Mouse (Mus musculus) left cerebral cortex, adult 8-10 months (tissue): Measurements from ENCODE around the gene Gzmm. TPM values are rescaled to one million over a fixed set of nuclear protein-coding genes. Genes with fewer than 3 reads are reported as not detected.
A peak's percentile ranks its signal among the peaks of the same experiment; 100 is the strongest.
"Not testable (repeated sequence)": the region's sequence is repeated elsewhere in the genome, so short reads cannot be mapped to it uniquely, and the experiment has no call there.

Source experiments
- DNase-seq, 2 experiments: peaks; one replicate each; pipeline ENCODE4 v3.0.0; 2022; ENCODE audit warnings: low spot score in 2 of 2
- total RNA-seq, 4 experiments: library from RNA; stranded (reverse); gene quantifications; 2 replicates each; pipeline ENCODE4 v1.2.4; 2022

Gzmm gene
- total RNA-seq, 4 experiments from 2014 or later: 2.2 to 3.6 (median 3.2) TPM

DNA sequence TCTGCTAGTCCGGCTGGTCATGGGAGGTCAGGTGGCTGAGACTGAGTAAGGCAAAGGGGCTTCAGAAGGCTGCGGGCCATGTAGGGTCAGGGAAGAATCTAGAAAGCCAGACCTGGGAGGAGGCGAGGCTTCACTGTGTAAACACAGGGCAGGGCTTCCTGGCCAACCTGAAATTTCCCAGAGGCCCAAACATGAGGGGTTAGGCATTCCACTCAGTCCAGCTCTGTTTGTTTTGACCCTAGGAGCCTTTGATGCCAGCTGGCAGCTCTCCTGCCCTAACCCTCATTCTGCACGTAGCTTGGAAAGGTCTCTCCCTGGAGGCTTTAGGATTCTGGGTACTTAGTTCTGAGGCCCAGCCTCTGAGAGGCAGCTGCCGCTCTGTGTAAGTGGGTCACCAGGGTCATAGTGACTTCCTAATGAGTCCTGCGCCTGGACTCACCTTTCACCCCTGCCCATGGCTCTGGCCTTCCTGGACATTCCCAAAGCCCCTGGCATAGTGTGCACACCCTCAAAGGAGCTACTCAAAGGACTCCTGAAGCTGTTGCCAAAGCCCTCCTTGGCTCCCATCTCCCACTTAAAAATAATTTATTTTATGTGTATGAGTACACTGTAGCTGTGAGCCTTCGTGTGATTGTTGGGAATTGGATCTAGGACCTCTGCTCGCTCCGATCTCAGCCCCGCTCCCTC lies 12.8 kb downstream of the Gzmm start:
- DNase-seq: no peak

- DNase-seq: not testable (repeated sequence)
Observed at GRCm38 (mm10) chr10:79702970-79703369, 14.2 kb downstream of the Gzmm start.

- DNase-seq: no peak
Observed at GRCm38 (mm10) chr10:79703541-79703940, 14.7 kb downstream of the Gzmm start.

DNA sequence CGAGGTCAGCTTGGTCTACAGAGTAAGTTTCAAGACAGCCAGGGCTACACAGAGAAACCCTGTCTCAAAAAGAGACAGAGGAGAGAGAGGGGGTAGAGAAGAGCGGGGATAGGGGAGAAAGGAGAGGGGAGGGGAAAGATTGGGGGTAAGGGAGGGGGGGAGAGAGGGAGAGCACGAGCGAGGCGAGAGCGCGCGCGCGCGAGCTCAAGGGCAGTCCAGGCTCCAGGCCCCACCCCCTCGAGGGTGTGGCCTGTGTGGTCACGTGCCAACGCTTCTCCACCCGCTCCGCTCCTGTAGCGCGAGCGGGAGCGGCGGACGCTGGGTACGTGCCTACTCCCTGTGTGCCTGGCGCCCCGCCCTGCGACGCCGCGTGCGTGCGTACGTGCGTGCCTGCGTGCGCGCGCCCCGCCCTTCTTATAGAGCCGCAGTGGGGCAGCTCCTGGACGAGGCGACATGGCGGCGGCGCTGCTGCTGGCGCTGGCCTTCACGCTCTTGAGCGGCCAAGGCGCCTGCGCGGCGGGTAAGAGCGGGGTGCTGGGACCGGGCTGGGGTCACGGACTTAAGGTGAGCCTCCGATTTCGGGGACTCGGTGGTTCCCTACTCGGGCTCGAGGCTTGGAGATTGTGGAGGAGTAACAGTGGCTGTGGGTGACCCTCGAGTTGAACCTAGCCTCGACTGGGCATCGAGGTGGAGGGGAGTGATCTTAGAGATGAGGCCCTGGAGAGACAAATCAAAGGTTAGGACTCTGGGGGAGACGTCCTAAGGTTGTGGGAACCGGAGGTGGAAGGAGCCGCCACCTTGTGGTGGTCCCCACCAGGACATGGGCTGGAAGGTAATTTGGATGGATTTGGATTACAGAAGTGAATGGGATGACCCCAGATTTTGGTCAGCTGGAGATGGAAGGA lies 15.5 kb downstream of the Gzmm start, which contains the start of gene Bsg:
TSS of gene Bsg (plus strand) at position 427 of the 905 bp plus-strand sequence.
- peak; percentile 96 to 99 for DNase-seq

DNA sequence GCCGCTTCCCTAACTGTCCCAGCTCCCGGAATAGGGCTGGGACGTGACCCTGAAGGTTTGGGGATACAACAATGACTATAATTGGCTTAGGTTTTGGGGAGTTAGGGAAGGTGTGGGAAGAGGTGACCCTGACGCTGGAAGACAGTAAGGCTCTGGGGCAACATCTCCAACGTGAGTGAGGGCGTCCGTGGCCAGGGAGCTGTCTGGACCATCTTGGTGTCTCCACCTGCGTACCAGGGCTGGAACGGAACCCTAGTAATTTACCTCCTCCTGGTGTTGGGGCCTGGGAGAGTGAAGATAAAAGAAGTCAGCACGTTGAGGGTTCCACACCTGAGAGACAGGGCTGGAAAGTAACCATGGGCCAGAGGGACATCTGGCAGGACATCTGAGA lies 16.1 kb downstream of the Gzmm start:
- no peak for DNase-seq

DNA sequence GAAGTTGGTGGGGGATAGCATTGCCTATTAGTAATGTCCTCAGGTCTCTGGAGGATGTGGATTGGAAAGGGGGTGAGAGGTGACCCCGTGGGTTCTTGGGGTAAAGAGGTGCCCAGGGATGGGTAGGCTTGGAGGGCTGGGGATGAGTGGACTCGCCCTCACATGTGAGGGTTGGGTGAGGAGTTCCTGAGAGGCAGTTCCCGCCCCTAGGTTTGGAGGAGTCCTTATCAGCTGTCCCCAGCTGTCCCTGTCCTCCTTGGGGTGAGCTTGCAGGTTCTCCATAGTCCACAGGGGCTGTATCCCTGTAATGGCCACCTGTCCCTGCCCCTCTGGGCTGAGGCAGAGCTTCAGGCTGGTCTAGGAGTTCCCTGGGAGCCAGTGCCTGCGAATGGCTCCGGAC lies 17.1 kb downstream of the Gzmm start:
- DNase-seq: no peak

DNA sequence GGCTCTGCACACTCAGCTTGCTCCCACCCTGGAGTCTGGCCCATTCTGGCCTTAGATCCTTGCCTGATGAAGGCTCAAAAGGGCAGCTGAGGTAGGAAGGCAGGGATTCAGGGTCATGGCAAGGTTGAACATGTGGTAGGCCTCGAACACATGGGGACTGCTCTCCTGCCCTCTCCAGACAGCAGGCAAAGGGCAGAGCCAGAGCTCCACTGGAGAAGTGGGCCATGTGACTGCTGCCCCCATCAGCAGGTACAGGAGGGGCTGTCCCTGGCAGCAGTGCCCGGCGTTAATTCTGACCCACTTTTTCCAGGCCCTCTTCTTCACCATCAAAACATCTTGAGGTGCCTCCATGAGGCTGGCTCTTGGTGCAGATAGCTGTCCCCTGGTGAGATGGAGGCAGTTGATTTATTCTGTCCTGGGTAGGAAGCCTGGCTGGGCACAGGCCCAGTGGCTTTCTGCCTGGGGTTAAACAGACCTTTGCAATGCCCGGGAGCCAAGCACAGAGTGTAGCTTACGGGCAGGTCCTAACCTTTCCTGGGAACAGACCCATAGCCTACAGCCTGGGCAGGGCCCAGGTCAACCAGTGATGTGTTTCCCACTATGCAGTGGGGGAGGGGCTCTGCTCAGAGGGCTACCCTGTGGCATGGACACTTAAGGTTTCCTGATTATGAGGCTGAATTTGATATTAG lies 17.7 kb downstream of the Gzmm start:
- DNase-seq: no peak

GRCm38 (mm10) chr10:79707162-79707561 lies 18.3 kb downstream of the Gzmm start:
- no peak for DNase-seq

GRCm38 (mm10) chr10:79707759-79708158 lies 18.9 kb downstream of the Gzmm start:
- DNase-seq: no peak

GRCm38 (mm10) chr10:79708668-79709067 lies 19.8 kb downstream of the Gzmm start:
- DNase-seq: no peak

- DNase-seq: no peak
Observed at GRCm38 (mm10) chr10:79709307-79709706, 20.5 kb downstream of the Gzmm start.

GRCm38 (mm10) chr10:79712029-79712428 lies 23.2 kb downstream of the Gzmm start:
- no peak for DNase-seq

GRCm38 (mm10) chr10:79712499-79713126 lies 23.8 kb downstream of the Gzmm start:
- no peak for DNase-seq

DNA sequence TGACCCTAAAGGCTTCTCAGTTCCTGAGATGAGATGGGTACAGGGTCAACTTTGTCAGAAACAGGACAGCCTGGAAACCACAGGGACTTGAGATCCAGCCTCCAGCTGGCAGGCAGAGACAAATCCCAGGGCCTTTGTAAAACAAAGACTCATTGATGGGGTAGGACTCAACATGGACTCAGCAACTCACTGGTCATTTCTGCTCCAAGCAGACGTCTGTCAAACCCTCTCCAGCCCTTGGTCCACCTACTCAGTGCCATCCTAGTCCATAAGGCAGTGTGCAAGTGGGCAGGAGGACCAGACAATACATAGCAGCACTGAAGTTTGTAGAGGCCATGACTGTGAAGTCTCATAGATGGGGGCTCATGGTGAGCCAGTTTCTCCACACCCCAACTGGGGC lies 24.3 kb downstream of the Gzmm start:
- no peak for DNase-seq

DNA sequence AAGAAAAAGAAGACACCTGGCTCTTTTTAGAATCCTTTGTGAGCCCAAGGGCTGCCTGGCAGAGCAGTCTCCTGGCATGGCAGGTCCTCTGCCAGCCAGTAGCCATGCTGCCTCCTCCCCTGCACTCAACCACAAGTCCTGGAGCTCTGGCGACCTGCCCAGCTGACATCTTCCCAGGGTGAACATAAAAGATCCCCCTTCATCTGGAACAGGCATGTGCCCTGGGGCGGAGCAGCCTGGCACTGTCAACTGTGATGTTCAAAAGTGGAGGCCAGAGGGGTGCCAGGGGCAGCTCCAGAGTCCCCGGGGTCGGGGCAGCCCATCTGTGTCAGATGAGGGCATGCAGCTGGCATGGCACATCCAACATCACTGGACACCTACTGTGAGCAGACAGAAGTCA lies 26.2 kb downstream of the Gzmm start:
- DNase-seq: no peak

GRCm38 (mm10) chr10:79716254-79716987 lies 27.6 kb downstream of the Gzmm start, which contains the start of gene Hcn2:
Gene Hcn2, plus strand, starts transcription at chr10:79716634.
- no peak for DNase-seq

- DNase-seq: peak in 1 of 2 experiments; percentile 58
Observed at GRCm38 (mm10) chr10:79716988-79717355, 28.2 kb downstream of the Gzmm start.

- DNase-seq: no peak
Observed at GRCm38 (mm10) chr10:79717640-79718357, 29.0 kb downstream of the Gzmm start.

DNA sequence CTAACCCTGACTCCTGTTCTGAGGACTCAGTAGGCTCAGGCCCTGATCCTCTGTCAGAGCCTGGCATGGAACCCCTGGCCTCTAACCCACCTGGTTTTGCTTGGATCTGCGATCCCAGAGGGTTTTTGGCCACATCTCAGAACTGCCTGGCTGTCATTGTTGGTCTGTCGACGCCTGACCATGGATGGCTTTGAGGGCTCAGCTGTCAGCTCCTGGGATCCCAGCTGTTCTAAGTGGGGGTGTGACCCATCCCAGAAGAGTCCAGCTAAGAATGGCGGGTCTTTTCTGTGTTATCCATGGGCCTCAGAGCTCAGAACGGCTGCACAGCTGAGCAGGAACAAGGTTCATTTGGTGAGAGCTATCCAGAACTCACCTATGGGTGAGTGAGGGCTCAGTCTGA lies 32.3 kb downstream of the Gzmm start:
- no peak for DNase-seq

DNA sequence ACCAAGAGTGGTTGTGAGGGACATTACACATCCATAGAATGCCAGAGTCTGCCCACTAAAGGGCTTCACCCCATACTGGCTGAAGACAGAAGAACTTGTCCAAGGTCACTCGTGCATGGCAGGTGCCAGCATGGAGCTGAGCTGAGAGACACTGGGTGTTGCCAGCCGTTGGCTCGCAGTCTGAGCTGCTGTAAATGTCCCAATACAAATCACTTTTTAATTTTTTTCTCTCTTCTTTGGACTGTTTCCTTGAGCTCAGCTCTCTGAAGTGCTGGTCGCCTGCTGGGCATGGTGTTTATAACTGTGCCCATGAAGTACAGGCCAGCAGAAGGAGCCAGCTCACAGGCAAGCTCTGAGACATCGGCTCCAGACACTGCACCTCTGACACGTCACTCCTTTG lies 34.2 kb downstream of the Gzmm start:
- DNase-seq: no peak
